Mouse (Mus musculus) CD4-positive, CD25-positive, alpha-beta regulatory T cell, adult 4 months (primary cell): Measurements from ENCODE around the gene Krt18. TPM values are rescaled to one million over a fixed set of nuclear protein-coding genes. Genes with fewer than 3 reads are reported as not detected.
A peak's percentile ranks its signal among the peaks of the same experiment; 100 is the strongest.

Experiments
- ATAC-seq: one replicate; pipeline ENCODE4 v1.8.0; 2017
- polyA plus RNA-seq, 2 experiments: library from polyadenylated mRNA; unstranded; fragments of 100-300 nt; shearing (Covaris generic); gene quantifications; one replicate each; pipeline ENCODE4 v1.2.1; 2017

Krt18 gene
- polyA plus RNA-seq, 2 experiments from 2014 or later = 0.44 to 0.97 TPM

DNA sequence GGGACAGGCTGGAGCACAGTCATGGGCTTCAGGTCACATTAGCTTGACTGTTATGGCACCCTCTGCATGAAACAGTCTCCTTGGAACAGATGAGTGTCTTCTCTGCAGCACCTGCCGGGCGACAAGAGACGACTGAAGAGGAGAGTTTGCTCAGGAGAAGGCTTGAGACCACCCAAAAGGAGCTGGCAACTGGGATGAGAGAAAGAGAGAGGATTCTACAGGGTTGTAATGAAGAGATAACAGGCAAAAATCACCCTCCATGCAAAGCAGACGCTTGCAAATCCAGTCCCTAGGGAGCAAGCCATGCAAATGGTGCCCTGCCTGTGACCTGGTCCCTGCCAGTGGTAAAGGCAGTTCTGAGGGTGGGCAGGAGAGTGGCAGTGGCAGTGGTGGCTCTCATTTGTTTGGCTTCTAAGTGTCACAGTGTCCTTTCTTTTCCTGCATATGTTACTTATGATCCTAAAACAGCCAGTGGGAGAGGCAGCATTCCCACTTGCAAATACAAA lies 15.7 kb upstream of the Krt18 start:
- ATAC-seq = no peak

GRCm38 (mm10) chr15:102013651-102014050 lies 14.3 kb upstream of the Krt18 start:
- no peak for ATAC-seq

DNA sequence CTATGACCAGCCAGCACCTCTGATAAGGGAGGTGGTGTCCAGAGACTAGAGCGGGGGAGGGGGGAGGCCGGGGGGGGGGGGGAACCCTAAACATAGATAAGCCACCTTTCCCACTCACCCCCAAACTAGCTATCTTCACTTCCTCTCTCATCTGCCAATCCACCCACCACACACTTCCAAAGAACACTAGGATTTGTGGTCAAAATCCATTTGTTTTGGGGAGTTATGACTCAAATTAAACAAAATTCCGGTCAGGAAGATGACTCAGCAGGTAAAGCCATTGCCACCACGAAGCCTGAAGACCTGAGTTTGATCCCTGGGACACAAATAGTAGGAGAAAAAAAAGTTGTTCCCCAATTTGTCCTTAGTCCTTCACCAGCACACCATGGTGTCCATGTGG lies 13.1 kb upstream of the Krt18 start:
- ATAC-seq = no peak

DNA sequence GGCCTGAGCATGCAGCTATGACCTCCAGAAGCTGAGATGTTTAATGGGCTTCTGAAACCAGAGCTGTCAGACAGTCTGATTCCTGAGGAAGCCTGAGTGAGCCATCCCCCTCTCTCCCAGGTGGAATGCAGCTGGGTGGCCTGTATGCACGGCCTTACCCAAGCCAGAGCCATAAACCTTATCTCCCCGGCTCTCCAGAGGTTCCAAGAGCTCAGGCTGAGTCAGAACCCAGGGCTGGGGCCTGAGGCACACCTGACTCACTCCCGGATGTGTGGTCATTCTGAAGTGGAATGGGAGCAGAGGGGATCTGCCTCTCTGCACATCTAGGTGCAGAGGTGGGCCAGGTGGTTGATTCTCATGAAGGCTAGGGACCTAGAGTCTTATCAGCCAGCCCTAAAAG lies 11.9 kb upstream of the Krt18 start:
- ATAC-seq = no peak

GRCm38 (mm10) chr15:102016787-102017186 lies 11.2 kb upstream of the Krt18 start:
- no peak for ATAC-seq

DNA sequence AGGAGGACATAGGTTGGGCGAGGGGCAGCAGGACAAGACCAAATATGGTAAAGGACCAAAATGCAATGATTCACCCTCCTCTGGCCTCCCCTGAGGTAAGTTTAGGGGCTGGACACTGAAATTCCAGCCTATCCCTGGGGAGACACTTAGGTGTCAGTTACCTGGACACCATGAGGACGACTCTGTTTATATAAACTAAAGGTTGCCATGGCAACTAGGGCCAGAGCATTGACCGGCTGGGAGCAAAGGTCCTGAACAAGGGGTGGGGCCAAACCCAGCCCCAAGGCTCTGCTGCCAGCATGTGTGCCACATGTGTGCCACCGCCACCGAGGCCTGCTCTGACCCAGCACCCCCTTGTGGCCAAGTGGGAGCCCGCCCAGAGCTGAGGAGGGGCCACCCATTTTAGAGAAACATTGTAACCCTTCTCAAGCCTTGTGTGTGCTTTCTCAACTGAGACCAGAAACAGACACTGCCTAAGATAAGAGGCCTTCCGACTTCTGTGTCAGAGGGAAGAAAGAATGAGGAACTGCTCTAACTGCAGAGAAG lies 10.0 kb upstream of the Krt18 start:
- ATAC-seq = no peak

GRCm38 (mm10) chr15:102022481-102022880 lies 5.5 kb upstream of the Krt18 start:
- no peak for ATAC-seq

DNA sequence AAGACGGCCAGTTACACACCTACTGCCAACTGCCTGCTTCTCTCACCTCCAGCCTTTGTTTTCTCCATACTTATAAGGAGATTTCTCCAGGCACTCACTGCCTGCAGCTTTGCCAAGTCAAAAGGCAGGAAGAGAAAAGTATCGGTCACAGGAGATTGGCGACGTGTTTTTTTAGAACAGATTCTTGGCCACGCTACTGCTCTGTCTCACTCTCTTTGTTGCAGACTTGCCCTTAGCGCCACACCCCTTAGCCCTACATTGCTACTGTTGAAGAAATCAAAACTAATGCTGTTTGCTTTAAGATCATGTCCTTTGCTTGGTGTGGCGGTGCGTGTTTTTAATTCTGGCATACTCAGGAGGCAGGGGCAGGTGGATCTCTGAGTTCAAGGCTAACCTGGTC lies 4.1 kb upstream of the Krt18 start:
- no peak for ATAC-seq

- ATAC-seq = no peak
Measured at GRCm38 (mm10) chr15:102025136-102025872, 2.7 kb upstream of the Krt18 start.

DNA sequence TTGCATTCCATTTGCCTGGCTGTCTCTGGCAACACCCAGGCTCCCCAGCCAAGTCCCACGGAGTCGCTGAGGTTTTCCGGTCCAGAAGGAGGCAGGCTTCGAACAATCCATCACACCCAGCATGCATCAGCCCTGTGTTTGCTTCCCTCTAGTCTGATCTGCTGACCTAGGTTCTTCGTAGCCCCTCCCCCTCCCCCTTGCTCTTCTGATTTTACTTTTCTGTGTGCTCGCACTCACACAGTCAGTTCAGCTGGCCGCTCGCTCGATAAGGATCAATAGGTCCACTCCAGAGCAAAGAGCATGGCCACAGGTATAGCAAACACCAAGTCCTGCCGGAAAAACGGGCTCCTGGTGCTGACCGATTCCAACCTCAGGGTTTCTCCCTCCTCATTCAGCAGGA lies 1.6 kb upstream of the Krt18 start:
- no peak for ATAC-seq

DNA sequence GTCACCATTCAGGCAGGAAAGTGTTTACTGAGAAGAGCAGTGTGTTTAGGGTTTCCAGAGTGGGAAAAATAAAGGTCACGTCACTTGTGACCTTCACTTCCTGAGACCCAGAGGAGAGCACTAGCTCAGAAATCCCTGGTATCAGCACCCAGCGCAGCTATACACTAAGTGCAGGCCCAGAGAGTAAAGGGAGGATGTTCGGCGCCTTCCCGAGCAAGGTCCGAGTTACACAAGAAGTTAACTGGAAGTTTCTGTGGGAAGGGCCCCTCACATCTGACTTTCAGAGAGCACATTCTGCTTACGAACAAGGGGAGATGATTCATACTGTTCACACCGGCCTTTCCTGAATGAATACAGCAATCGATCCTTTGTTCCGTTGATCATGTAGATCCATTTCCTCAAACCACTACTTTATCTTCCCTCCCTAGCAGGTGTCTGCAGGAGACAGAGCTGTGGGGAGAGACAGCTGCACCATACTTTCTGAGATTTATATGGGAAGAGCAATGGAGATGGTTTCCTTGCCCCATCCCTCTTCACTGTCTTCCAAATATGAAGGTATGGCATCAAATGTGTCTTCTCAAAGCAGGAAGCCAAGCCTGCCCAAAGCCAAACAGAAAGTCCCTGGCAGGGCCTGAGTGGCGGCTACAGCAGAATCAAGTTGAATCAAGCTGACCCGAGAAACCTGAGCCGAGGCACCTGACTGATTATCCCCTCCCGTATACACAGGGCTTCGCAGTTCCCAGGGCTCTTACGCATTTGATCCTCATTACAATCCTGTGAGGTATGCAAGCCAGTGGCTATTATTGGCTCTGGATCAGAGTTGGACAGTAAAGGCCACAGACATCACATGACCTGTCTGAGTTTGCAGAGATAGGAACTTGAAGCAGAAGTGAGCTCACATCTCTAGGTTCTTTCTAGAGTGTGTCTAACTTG lies 6.4 kb downstream of the Krt18 start:
- ATAC-seq = no peak

DNA sequence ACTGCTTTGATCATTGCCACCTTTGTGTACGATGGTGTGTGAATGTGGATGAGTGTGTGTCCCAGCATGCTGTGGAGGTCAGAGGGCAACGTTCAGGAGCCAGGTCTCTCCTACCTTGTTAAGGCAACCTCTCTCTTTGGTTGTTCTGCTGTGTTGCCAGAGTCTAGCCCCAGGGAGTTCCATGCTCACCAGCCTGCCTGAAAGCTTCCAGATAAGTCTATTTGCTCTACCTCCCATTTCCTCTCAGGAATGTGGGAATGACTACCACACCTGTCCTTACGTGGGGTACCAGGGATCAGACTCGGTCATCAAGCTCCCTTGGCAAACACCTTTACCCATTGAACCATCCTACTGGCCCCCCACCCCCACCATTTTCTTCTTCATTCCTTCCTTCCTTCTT lies 12.3 kb downstream of the Krt18 start:
- ATAC-seq = no peak

DNA sequence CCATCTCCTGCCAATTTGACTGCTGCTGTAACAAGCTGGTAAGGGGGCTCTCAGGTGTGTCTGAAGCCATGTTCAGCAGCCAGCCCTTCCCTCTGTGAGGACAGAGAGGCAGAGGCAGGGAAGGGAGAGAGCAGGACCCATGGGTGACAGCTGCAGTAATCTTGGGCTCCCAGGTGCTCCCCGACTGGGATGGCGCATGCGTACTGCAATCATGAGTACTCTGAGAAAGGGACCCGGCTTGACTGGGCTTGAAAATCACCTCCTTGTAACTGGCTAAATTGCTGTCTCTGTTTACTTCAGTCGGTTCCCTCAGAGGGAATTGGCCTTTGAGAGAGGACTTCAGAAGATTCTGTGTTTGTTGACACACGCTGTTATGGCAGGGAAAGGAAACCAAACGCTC lies 14.0 kb downstream of the Krt18 start:
- no peak for ATAC-seq

- ATAC-seq = no peak
Measured at GRCm38 (mm10) chr15:102044745-102045144, 16.8 kb downstream of the Krt18 start.

DNA sequence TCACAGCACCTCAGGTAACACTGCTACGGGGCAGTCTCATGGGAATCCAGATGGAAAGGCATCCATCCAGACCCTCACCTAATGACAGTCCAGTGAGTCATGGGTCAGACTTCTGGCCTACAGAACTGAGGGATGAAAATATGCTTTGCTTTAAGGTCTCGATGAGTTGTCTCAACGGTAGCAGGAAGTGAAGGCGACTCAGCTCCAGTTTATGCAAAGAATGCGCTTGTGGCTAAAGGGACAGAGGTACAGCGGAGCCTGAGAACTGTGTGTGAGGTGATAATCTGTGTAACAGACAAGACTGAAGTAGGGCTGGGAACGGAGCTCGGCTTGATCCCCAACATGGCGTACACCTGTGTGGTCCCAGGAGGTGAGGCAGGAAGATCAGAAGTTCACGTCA lies 17.7 kb downstream of the Krt18 start:
- ATAC-seq = no peak

DNA sequence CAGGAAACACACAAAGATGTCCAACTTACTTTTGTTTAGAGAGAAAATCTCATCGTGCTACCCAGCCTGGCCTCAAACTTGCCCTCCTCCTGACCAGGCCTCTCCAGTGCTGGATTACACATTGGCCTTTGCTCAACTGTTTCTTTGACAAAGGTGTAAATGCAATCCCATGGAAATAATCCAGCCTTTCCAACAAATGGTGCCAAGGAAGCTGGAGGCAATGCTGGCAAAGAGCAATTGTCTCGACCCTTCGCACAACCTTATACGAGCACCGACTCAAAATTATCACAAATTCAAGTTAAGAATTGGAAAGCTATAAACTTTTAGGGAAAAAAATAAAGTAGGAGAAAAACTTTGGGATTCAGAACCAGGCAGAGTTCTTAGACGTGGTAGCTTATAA lies 20.0 kb downstream of the Krt18 start:
- no peak for ATAC-seq

DNA sequence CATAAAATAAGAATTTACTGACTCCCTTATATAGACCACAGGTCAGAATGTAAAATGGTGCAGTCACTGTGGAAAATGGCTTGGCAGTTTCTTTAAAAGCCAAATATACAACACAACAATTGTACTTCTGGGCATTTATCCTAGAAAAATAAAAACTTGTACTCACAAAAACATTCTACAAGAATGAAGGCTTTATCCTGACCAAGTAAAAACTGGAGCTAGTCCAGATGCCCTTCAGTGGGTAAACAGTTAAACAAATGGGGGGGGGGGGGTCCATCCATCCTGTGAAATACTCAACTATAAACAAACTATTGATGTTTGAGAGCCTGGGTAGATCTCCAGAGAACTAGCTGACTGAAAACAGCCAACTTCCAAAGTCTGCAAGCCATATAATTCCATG lies 21.9 kb downstream of the Krt18 start:
- ATAC-seq = no peak

DNA sequence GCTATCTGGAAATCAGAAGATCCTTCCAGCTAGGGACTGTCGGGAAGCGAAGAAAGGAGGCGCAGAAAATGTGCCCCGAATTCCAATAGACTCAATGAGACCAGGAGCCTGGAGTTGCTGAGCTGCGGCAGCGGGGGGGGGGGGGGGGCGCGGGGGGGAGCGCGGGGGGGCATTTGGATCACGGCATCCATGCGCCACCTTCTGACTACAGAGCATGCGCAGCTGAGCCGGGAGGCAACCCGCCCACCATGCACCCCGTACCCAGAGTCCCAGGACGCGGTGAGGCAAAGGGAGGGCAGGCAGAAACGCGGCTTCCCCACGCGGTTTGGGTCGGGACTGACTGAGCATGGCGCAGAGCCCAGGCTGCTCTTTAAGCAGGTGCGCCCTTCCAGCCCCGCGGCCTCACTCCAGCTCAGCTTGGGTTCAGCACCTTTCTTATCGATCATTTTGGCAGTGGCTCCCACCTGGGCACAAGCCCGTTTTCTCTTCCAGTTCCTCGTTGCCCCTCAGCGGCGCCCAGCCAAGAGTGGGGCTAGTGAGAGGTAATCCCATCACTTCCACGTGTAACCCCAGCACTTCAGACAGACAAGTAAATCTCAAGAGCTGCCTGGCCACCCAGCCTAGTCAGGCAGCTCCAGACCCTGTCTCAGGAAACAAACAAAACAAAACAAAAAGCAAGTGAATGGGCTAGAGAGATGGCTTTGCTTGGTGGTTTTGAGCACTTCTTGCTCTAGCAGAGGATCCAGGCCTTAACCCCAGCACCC lies 24.1 kb downstream of the Krt18 start:
- no peak for ATAC-seq

DNA sequence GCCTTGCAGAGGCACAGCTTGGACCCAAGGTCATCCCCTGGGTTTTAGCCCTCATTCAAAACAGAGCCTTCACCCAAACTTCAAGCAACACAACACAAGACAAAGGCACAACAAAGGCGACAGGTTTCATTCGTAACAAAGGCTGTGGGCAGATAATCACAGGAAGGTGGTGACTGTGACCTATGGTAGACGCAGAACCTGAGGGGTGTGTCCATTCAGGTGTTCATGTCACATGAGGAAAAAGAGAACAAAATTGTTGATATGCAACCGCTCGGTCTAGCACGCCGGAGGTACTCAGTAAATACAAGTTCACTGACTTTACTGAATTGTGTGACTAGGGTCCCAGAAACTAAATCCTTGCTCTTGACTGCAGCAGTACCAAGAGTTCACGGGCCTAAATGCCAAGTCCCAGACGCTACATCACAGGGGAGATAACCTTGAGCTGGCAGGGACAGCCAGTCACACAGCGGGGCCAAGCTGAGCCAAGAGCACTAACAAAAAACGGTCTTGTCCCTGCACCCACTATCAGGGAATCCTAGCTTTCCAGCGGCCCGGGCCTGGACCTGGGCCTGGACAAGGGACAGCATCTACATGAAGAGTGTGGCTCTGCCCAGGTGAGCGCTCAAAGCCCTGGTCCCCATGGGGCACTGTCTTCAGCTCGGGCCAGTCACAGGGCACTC lies 28.7 kb downstream of the Krt18 start:
- ATAC-seq = no peak

- peak; percentile 97 for ATAC-seq
Measured at GRCm38 (mm10) chr15:102065661-102066325, 37.8 kb downstream of the Krt18 start.
